In genomic region chr7:42592413-42592812, GRCm38 (mm10) we compare ENCODE assay signal across 1 mouse cellular context. TPM values are rescaled to one million over a fixed set of nuclear protein-coding genes. Genes with fewer than 3 reads are reported as not detected.
"Had no signal": no experiment of that assay in that cellular context is flagged by ENCODE, and none has a peak within 500 bp of the region (broad histone marks: within the 10 kb centered on the region; RNA-seq: fewer than 3 reads in every experiment).

Zfp977 (minus strand) TSS chr7:42592547.

RNA-seq across cellular contexts. Expression of gene Zfp977, which starts in this region (rescaled TPM):
- polyA plus RNA-seq: small intestine, adult 2 months had no signal
